Mouse (Mus musculus) bone marrow, adult 2 months (tissue): Measurements from ENCODE around the gene Ppig. TPM values are rescaled to one million over a fixed set of nuclear protein-coding genes. Genes with fewer than 3 reads are reported as not detected.
A peak's percentile ranks its signal among the peaks of the same experiment; 100 is the strongest.

Experiments used
- H3K27ac ChIP-seq: fragments of 200-500 bp; 2 replicates; pipeline ENCODE4 v1.5.1; 2012; ENCODE audit warnings: low read depth, mild to moderate bottlenecking, control low read depth, inconsistent platforms, low read length; ENCODE audit not compliant: control insufficient read depth, poor library complexity, insufficient read depth
- H3K4me1 ChIP-seq: fragments of 200-500 bp; 2 replicates; pipeline ENCODE4 v1.6.1; 2011; ENCODE audit warnings: low read length; ENCODE audit not compliant: control insufficient read depth, insufficient read depth
- H3K4me3 ChIP-seq: fragments of 200-500 bp; replicated peaks from 2 replicates; pipeline ENCODE3; 2011; ENCODE audit warnings: mild to moderate bottlenecking, low read depth, low read length, control low read depth; ENCODE audit not compliant: control insufficient read depth
- CTCF ChIP-seq: fragments of 200-500 bp; IDR thresholded peaks from 2 replicates; pipeline ENCODE4 v1.5.1; 2011; ENCODE audit warnings: low read length, control low read depth; ENCODE audit not compliant: control insufficient read depth, insufficient read depth
- POLR2A ChIP-seq: fragments of 200-500 bp; IDR thresholded peaks from 2 replicates; pipeline ENCODE4 v1.6.1; 2011; ENCODE audit warnings: low read depth, mild to moderate bottlenecking, control low read depth, low read length, borderline replicate concordance; ENCODE audit not compliant: control insufficient read depth
- WGBS: fragments of 180-500 bp; shearing (Covaris S2); methylation state at CpG from one replicate; pipeline ENCODE4 v1.1.7; 2018; 5-methylcytosine and 5-hydroxymethylcytosine counted together
- polyA plus RNA-seq: library from polyadenylated mRNA; stranded (reverse); fragments of >200 nt; gene quantifications from 2 replicates; pipeline ENCODE4 v1.2.4, GENCODE M21; 2011; ENCODE audit warnings: low replicate concordance; ENCODE audit not compliant: missing spikeins, insufficient read depth, insufficient read length

Ppig gene
- polyA plus RNA-seq, 1 experiment, result 83.4 TPM

DNA sequence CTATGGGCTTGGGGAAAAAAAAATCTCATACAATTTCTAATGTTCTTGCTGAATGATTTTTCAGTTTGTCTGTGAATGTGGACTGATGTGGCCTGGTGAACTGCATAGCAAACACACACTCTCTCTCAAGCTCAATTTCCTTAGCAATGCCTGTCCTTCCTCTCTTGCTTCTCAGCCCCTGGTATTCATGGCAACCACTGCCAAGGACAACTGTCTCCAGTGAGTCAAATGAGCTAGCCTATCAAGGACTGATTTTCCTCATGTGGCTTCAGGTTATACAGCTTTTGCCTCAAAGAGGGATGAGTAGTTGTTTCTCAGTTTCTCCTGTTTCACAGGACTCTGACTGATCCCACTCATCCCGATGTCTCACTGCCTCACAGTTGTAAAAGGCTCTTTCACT lies 3.2 kb upstream of the Ppig start:
- TF ChIP-seq CTCF, result no peak
- TF ChIP-seq POLR2A, result no peak
- peaks cover 2% of the 10 kb centered on the region for H3K4me1 ChIP-seq
- H3K27ac ChIP-seq, result peak overlapping the region; percentile 63; the same call in 1 of the 2 replicates
- H3K4me3 ChIP-seq, result no peak overlapping the region
- 39% methylated on average over 1 of the region's 1 CpGs for WGBS

GRCm38 (mm10) chr2:69722650-69723518 lies 539 bp downstream of the Ppig start:
- under 1% methylated on average over 91 of the region's 91 CpGs for WGBS
- peak overlapping the region; percentile 72 for H3K4me3 ChIP-seq
- peak overlapping the region; percentile 94 for H3K27ac ChIP-seq
- TF ChIP-seq POLR2A (peak; percentile 65; the same call in 1 of the 2 replicates), CTCF (no peak)
- no peaks in the 10 kb centered on the region; the same call in 1 of the 2 replicates for H3K4me1 ChIP-seq

DNA sequence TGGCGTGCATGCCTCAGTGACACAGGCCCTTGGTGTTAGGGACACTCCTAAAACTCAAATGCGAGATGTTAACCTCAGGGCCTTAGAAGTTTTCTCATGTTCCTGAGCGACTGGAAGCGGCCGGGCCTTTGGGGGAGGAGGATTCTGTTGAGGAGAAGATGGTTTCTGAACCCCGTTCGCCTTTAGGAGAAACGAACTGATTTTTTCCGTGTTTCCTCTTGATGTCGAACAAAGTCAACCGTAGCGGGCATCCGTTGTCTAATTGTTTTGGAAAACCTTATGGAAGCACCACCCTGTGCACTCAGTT lies 1.1 kb downstream of the Ppig start:
- TF ChIP-seq CTCF, result no peak
- TF ChIP-seq POLR2A, result no peak
- Histone ChIP-seq H3K4me1 (no peaks in the 10 kb centered on the region; the same call in 1 of the 2 replicates), H3K4me3 (peak overlapping the region; percentile 72), H3K27ac (peak overlapping the region; percentile 94)
- whole genome bisulfite sequencing, result under 1% methylated on average over 13 of the region's 13 CpGs

GRCm38 (mm10) chr2:69745091-69745490 lies 22.7 kb downstream of the Ppig start:
- Histone ChIP-seq H3K4me3 (no peak overlapping the region), H3K27ac (no peak overlapping the region), H3K4me1 (no peaks in the 10 kb centered on the region)
- 79% methylated on average over 1 of the region's 1 CpGs for WGBS
- TF ChIP-seq CTCF (peak; percentile 26), POLR2A (no peak)

- WGBS, result 86% methylated on average over 5 of the region's 5 CpGs
- no peak overlapping the region for H3K4me3 ChIP-seq
- no peaks in the 10 kb centered on the region for H3K4me1 ChIP-seq
- H3K27ac ChIP-seq, result no peak overlapping the region
- TF ChIP-seq POLR2A, result no peak
- TF ChIP-seq CTCF, result no peak
Measured at GRCm38 (mm10) chr2:69760980-69761379, 38.6 kb downstream of the Ppig start.

GRCm38 (mm10) chr2:69763340-69763739 lies 41.0 kb downstream of the Ppig start:
- no peak overlapping the region for H3K27ac ChIP-seq
- WGBS, result 84% methylated on average over 4 of the region's 4 CpGs
- no peaks in the 10 kb centered on the region for H3K4me1 ChIP-seq
- no peak overlapping the region for H3K4me3 ChIP-seq
- TF ChIP-seq CTCF, result no peak
- no peak for TF ChIP-seq POLR2A

- TF ChIP-seq POLR2A (no peak), CTCF (no peak)
- WGBS, result 85% methylated on average over 1 of the region's 1 CpGs
- Histone ChIP-seq H3K4me3 (no peak overlapping the region), H3K4me1 (no peaks in the 10 kb centered on the region), H3K27ac (no peak overlapping the region)
Measured at GRCm38 (mm10) chr2:69764716-69765115, 42.4 kb downstream of the Ppig start.

GRCm38 (mm10) chr2:69773331-69773730 lies 51.0 kb downstream of the Ppig start:
- WGBS, result 82% methylated on average over 3 of the region's 3 CpGs
- H3K27ac ChIP-seq, result no peak overlapping the region
- TF ChIP-seq CTCF (no peak), POLR2A (no peak)
- no peak overlapping the region for H3K4me3 ChIP-seq
- no peaks in the 10 kb centered on the region; the same call in 1 of the 2 replicates for H3K4me1 ChIP-seq
